Mouse (Mus musculus) heart, embryonic 14.5 days (tissue): ENCODE measurements around the gene Nfyc. TPM values are rescaled to one million over a fixed set of nuclear protein-coding genes. Genes with fewer than 3 reads are reported as not detected.
A peak's percentile ranks its signal among the peaks of the same experiment; 100 is the strongest.

Experiments
- ATAC-seq: fragments of 200-750 bp; cut with Nextera tagmentation; 2 replicates; pipeline ENCODE4 v1.8.0; 2017; ENCODE audit warnings: low read depth, moderate TSS enrichment; ENCODE audit not compliant: insufficient number of reproducible peaks, insufficient read depth, low FRiP score
- H3K27ac ChIP-seq, 2 experiments: fragments of 200-500 bp in 1 of 2; fragments of 300-500 bp in 1 of 2; sonication (generic) in 1 of 2; replicated peaks in 1 of 2; 2 replicates each; pipeline ENCODE4 v1.5.1; 2012 to 2014; ENCODE audit warnings: low read depth in 2 of 2, low read length in 2 of 2, control low read depth in 1 of 2, mild to moderate bottlenecking in 1 of 2, mixed read lengths in 1 of 2; ENCODE audit not compliant: control insufficient read depth in 1 of 2, insufficient read depth in 1 of 2
- H3K27me3 ChIP-seq: fragments of 300-500 bp; sonication (generic); 2 replicates; pipeline ENCODE4 v1.6.1; 2014; ENCODE audit warnings: mild to moderate bottlenecking, low read length, control low read depth; ENCODE audit not compliant: control insufficient read depth, insufficient read depth
- H3K36me3 ChIP-seq: fragments of 300-500 bp; sonication (generic); 2 replicates; pipeline ENCODE4 v1.6.1; 2014; ENCODE audit warnings: mild to moderate bottlenecking, control low read depth, low read length, mixed read lengths; ENCODE audit not compliant: control insufficient read depth, insufficient read depth
- H3K4me1 ChIP-seq, 2 experiments: fragments of 200-500 bp in 1 of 2; fragments of 300-500 bp in 1 of 2; sonication (generic) in 1 of 2; 2 replicates each; pipeline ENCODE4 v1.6.1; 2012 to 2014; ENCODE audit warnings: low read length in 2 of 2, control low read depth in 1 of 2, mixed read lengths in 1 of 2; ENCODE audit not compliant: control insufficient read depth in 2 of 2, insufficient read depth in 2 of 2
- H3K4me2 ChIP-seq: fragments of 300-500 bp; sonication (generic); 2 replicates; pipeline ENCODE4 v1.6.1; 2014; ENCODE audit warnings: mild to moderate bottlenecking, low read length
- H3K4me3 ChIP-seq, 2 experiments: fragments of 200-500 bp in 1 of 2; fragments of 300-500 bp in 1 of 2; sonication (generic) in 1 of 2; 2 replicates each; pipeline ENCODE4 v1.5.1; 2012 to 2014; ENCODE audit warnings: low read length in 2 of 2, mild to moderate bottlenecking in 2 of 2, control low read depth in 1 of 2, low read depth in 1 of 2, moderate library complexity in 1 of 2; ENCODE audit not compliant: control insufficient read depth in 1 of 2, insufficient read depth in 1 of 2
- H3K9ac ChIP-seq: fragments of 300-500 bp; sonication (generic); 2 replicates; pipeline ENCODE4 v1.6.1; 2014; ENCODE audit warnings: mild to moderate bottlenecking, low read length
- H3K9me3 ChIP-seq: fragments of 300-500 bp; sonication (generic); 2 replicates; pipeline ENCODE4 v1.6.1; 2016; ENCODE audit warnings: low read length, control low read depth; ENCODE audit not compliant: control insufficient read depth
- WGBS: fragments of 180-500 bp; shearing (Covaris S2); extraction: QIAGEN DNeasy Blood & Tissue Kit; methylation state at CpG from one replicate; pipeline ENCODE4 v1.1.7; 2014; 5-methylcytosine and 5-hydroxymethylcytosine counted together
- polyA plus RNA-seq: library from polyadenylated mRNA; unstranded; fragments of >200 nt; fragmentation: Nextera tagmentation; extraction: Ambion mirVana; gene quantifications from 2 replicates; pipeline ENCODE4 v1.2.1, GENCODE M21; 2014

Gene Nfyc
- polyA plus RNA-seq, 1 experiment from 2014 or later: 107 TPM

DNA sequence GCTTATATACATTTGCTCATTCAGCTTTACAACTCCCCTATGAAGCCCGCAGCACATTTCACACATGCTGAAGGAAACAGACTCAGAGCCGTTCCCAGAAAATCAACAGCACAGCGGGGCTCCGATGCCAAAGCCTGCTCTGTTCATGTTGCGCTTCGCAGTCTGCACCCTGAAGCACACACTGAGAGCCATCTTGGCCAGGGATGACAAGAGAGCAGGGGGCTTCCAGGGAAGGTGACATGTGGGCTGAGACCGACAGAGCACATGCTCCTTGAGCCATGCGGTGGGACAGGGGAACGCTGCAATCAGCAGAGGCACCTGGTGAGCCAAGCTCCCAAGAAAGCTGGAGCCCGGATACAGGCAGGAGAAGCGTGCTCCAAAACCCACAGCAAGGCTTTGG lies 18.1 kb upstream of the Nfyc start:
- WGBS: 56% methylated on average over 11 of the region's 11 CpGs
- Histone ChIP-seq H3K4me1 (no peaks in the 10 kb centered on the region), H3K27ac (no peak overlapping the region), H3K9me3 (peaks cover 3% of the 10 kb centered on the region; the same call in 1 of the 2 replicates), H3K9ac (no peak overlapping the region), H3K27me3 (peaks cover 41% of the 10 kb centered on the region), H3K36me3 (no peaks in the 10 kb centered on the region), H3K4me2 (no peak overlapping the region), H3K4me3 (no peak overlapping the region)
- ATAC-seq: no peak

DNA sequence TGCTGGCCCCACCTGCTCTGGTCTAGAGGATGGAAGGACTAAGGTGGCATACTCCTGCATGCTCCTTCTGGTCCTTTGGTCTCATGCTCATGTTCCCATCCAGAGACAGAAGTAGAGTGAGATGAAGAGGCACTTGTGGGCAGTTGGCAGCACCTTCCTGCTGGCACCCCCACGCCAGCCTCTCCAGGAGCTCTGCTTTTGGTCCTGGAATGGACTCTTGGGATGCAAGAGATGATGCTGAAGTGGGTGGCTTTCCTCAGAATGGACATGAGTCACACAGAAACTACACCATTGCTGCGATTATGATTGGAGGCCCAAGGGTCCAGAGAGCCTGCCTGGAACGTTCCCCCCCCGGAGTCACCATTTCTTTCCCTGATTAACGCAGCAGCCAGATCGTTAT lies 17.5 kb upstream of the Nfyc start:
- no peaks in the 10 kb centered on the region for H3K36me3 ChIP-seq
- no peak overlapping the region for H3K9ac ChIP-seq
- no peak for ATAC-seq
- peaks cover 36% of the 10 kb centered on the region for H3K27me3 ChIP-seq
- WGBS: 66% methylated on average over 6 of the region's 6 CpGs
- no peaks in the 10 kb centered on the region; the same call in 1 of the 2 replicates for H3K9me3 ChIP-seq
- no peak overlapping the region for H3K27ac ChIP-seq
- H3K4me3 ChIP-seq: no peak overlapping the region
- H3K4me2 ChIP-seq: no peak overlapping the region
- no peaks in the 10 kb centered on the region for H3K4me1 ChIP-seq

- ATAC-seq: no peak
- Histone ChIP-seq H3K4me3 (no peak overlapping the region), H3K4me1 (no peaks in the 10 kb centered on the region), H3K9ac (no peak overlapping the region), H3K36me3 (no peaks in the 10 kb centered on the region), H3K27me3 (peaks cover 12% of the 10 kb centered on the region; the same call in 1 of the 2 replicates), H3K27ac (no peak overlapping the region), H3K9me3 (no peaks in the 10 kb centered on the region), H3K4me2 (no peak overlapping the region)
- 66% methylated on average over 4 of the region's 4 CpGs for WGBS
Measured at GRCm38 (mm10) chr4:120845098-120845497, 13.7 kb upstream of the Nfyc start.

DNA sequence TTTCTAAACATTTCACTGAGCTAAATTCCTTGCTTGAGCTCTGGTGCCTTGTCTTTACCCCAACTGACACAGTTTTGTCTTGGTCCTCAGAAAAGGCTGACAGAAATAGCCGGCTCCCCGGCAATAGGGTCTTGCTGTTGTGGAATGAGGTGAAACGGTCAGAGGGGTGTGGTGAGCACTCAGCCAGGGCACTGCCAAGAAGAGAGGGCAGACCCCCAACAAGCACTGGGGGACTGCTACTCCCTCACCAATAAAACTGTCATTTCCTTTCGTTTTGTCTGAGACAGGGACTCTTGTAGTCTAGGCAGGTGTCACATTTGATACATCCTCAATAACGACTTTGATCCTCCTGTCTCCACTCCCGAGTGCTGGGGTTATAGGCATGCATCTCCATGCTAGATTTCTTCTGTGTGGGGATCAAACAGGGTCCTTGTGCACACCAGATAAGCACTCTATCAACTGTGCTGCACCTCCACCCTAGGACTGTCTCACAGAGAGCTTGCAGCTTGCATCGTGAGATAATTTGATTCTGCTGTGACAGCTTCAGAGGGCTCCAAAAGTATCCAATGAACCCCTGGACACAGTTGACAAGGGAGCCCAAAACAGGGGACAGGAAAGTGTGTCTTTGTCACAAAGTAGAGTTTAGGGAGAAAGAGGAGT lies 13.2 kb upstream of the Nfyc start:
- Histone ChIP-seq H3K4me3 (no peak overlapping the region), H3K9me3 (no peaks in the 10 kb centered on the region), H3K9ac (no peak overlapping the region), H3K4me1 (no peaks in the 10 kb centered on the region), H3K36me3 (no peaks in the 10 kb centered on the region), H3K27me3 (peaks cover 12% of the 10 kb centered on the region; the same call in 1 of the 2 replicates), H3K27ac (no peak overlapping the region), H3K4me2 (no peak overlapping the region)
- 31% methylated on average over 7 of the region's 7 CpGs for WGBS
- no peak for ATAC-seq

GRCm38 (mm10) chr4:120841342-120841741 lies 10.0 kb upstream of the Nfyc start:
- no peaks in the 10 kb centered on the region for H3K4me1 ChIP-seq
- 85% methylated on average over 3 of the region's 3 CpGs for WGBS
- no peak overlapping the region for H3K27ac ChIP-seq
- H3K9me3 ChIP-seq: no peaks in the 10 kb centered on the region
- no peak for ATAC-seq
- no peak overlapping the region for H3K4me3 ChIP-seq
- H3K36me3 ChIP-seq: no peaks in the 10 kb centered on the region
- no peak overlapping the region for H3K9ac ChIP-seq
- no peak overlapping the region for H3K4me2 ChIP-seq
- 0 out of 2 replicates have a peak, but pooled peaks cover under 1% of the 10 kb centered on the region for H3K27me3 ChIP-seq

GRCm38 (mm10) chr4:120830767-120831166 lies 605 bp downstream of the Nfyc start:
- Histone ChIP-seq H3K9ac (no peak overlapping the region), H3K4me2 (no peak overlapping the region), H3K9me3 (no peaks in the 10 kb centered on the region), H3K4me3 (no peak overlapping the region), H3K27ac (no peak overlapping the region), H3K36me3 (no peaks in the 10 kb centered on the region), H3K4me1 (no peaks in the 10 kb centered on the region), H3K27me3 (no peaks in the 10 kb centered on the region)
- 62% methylated on average over 5 of the region's 5 CpGs for WGBS
- no peak for ATAC-seq

DNA sequence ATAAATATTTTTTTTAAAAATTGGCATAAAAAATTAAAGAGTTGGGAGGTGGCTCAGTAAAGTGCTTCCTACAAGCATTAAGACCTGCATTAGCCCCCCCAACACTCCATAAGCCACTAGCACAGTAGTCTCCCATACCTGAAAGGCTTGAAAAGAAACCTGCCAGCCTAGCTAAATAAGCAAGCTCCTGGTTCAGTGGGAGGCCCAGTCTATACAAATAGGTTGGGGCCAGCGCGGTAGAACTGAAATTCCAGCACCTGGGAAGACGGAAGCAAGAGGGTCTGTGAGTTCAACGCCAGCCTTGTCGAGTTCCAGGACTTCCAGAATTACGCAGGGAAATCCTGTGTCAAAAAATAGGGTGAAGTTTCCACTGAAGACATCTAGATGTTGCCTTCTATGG lies 5.0 kb downstream of the Nfyc start:
- Histone ChIP-seq H3K4me3 (no peak overlapping the region), H3K27me3 (no peaks in the 10 kb centered on the region), H3K27ac (peak overlapping the region in 1 of 2 experiments; percentile 99; a peak in 2 of 4 replicates), H3K9me3 (no peaks in the 10 kb centered on the region), H3K4me1 (peaks cover 0 to 23% of the 10 kb centered on the region in 2 experiments; a peak in 3 of 4 replicates), H3K36me3 (no peaks in the 10 kb centered on the region), H3K9ac (no peak overlapping the region; the same call in 1 of the 2 replicates), H3K4me2 (peak overlapping the region; percentile 83)
- ATAC-seq: no peak
- 84% methylated on average over 6 of the region's 6 CpGs for WGBS
